Mouse (Mus musculus) stomach, embryonic 15.5 days (tissue): ENCODE results near the gene Olfr463. TPM values are rescaled to one million over a fixed set of nuclear protein-coding genes. Genes with fewer than 3 reads are reported as not detected.

ENCODE experiments used
- polyA plus RNA-seq: library from polyadenylated mRNA; unstranded; fragments of >200 nt; fragmentation: Nextera tagmentation; extraction: Ambion mirVana; gene quantifications from 2 replicates; pipeline ENCODE4 v1.2.1, GENCODE M21; 2015

Gene Olfr463
- polyA plus RNA-seq, 1 experiment from 2014 or later = not detected

Other genes with a start within 250 kb of the Olfr463 start
- 14.0 and 14.5 TPM in 2 replicates for gene Rnf43, start 234.7 kb downstream of the Olfr463 start, polyA plus RNA-seq
- gene Supt4a, start 159.8 kb downstream of the Olfr463 start, polyA plus RNA-seq = 118 and 127 TPM in 2 replicates
- 2.0 and 2.8 TPM in 2 replicates for gene Tspoap1, start 136.8 kb downstream of the Olfr463 start, polyA plus RNA-seq
- gene Mpo, start 103.8 kb downstream of the Olfr463 start, polyA plus RNA-seq = 11.1 and 23.1 TPM in 2 replicates
- gene Lpo, start 69.1 kb downstream of the Olfr463 start, polyA plus RNA-seq = 0.04 and 0.18 TPM in 2 replicates
- gene Mks1, start 44.2 kb downstream of the Olfr463 start, polyA plus RNA-seq = 12.0 and 13.4 TPM in 2 replicates
- 0.14 and 0.21 TPM in 2 replicates for gene Epx, start 21.9 kb downstream of the Olfr463 start, polyA plus RNA-seq
- not detected in 2 replicates for gene Olfr462, start 5.1 kb downstream of the Olfr463 start, polyA plus RNA-seq
- not detected in 2 replicates for gene Olfr464, start 23.6 kb upstream of the Olfr463 start, polyA plus RNA-seq
- 23.7 and 23.8 TPM in 2 replicates for gene Dynll2, start 90.1 kb upstream of the Olfr463 start, polyA plus RNA-seq
- gene Srsf1, start 150.0 kb upstream of the Olfr463 start, polyA plus RNA-seq = 271 TPM in 2 replicates
- gene Vezf1, start 170.9 kb upstream of the Olfr463 start, polyA plus RNA-seq = 34.0 and 35.1 TPM in 2 replicates
- 23.8 and 26.7 TPM in 2 replicates for gene Cuedc1, start 200.7 kb upstream of the Olfr463 start, polyA plus RNA-seq